Mouse (Mus musculus) CH12.LX (cell line): ENCODE measurements around the gene Itpr1. TPM values are rescaled to one million over a fixed set of nuclear protein-coding genes. Genes with fewer than 3 reads are reported as not detected.

Source experiments
- DNase-seq: peaks from one replicate; pipeline ENCODE4 v3.0.0-alpha.2; 2013; ENCODE audit errors: extremely low read depth
- H3K27ac ChIP-seq: 2 replicates; pipeline ENCODE4 v1.5.1; 2012; ENCODE audit warnings: low read depth, mild to moderate bottlenecking, control low read depth, moderate library complexity; ENCODE audit not compliant: insufficient read depth
- H3K27me3 ChIP-seq: replicated peaks from 2 replicates; pipeline ENCODE3; 2012; ENCODE audit warnings: inconsistent platforms
- H3K36me3 ChIP-seq, 2 experiments: replicated peaks in 1 of 2; 2 replicates each; pipeline versions ENCODE3 to v1.6.1; 2012; ENCODE audit warnings: inconsistent platforms in 1 of 2, low read length in 1 of 2, mild to moderate bottlenecking in 1 of 2, mixed read lengths in 1 of 2, moderate library complexity in 1 of 2; ENCODE audit not compliant: control insufficient read depth in 1 of 2, insufficient read depth in 1 of 2
- H3K4me1 ChIP-seq, 2 experiments: 2 replicates each; pipeline ENCODE4 v1.6.1; 2012; ENCODE audit warnings: inconsistent platforms in 1 of 2, moderate library complexity in 1 of 2; ENCODE audit not compliant: insufficient read depth in 2 of 2, control insufficient read depth in 1 of 2
- H3K4me2 ChIP-seq: 2 replicates; pipeline ENCODE4 v1.6.1; 2012; ENCODE audit warnings: low read depth, mild to moderate bottlenecking, control low read depth; ENCODE audit not compliant: poor library complexity, insufficient read depth, severe bottlenecking
- H3K4me3 ChIP-seq, 3 experiments: fragments of 150-350 bp in 1 of 3; sonication (generic) in 1 of 3; replicated peaks in 1 of 3; 2 replicates each; pipeline versions ENCODE3 to v1.5.1; 2011 to 2012; ENCODE audit warnings: low read depth in 2 of 3, low read length in 2 of 3, mild to moderate bottlenecking in 2 of 3, moderate library complexity in 2 of 3, control low read depth in 1 of 3, improper control_type of control experiment in 1 of 3, inconsistent platforms in 1 of 3, mixed read lengths in 1 of 3; ENCODE audit not compliant: poor library complexity in 1 of 3
- H3K79me2 ChIP-seq: replicated peaks from 2 replicates; pipeline ENCODE4 v1.6.1; 2012; ENCODE audit warnings: mild to moderate bottlenecking, moderate library complexity; ENCODE audit not compliant: control insufficient read depth, poor library complexity, insufficient read depth, severe bottlenecking; ENCODE audit errors: extremely low read depth
- H3K9ac ChIP-seq: 2 replicates; pipeline ENCODE4 v1.6.1; 2012; ENCODE audit warnings: low read depth, mild to moderate bottlenecking, control low read depth, moderate library complexity; ENCODE audit not compliant: insufficient read depth
- H3K9me3 ChIP-seq: replicated peaks from 2 replicates; pipeline ENCODE3; 2012; ENCODE audit warnings: low read length, inconsistent platforms, mixed read lengths
- CHD2 ChIP-seq: IDR thresholded peaks from 2 replicates; pipeline ENCODE4 v1.6.1; 2011; ENCODE audit warnings: low read length, improper control_type of control experiment
- E2F4 ChIP-seq: IDR thresholded peaks from 2 replicates; pipeline ENCODE4 v1.6.1; 2011; ENCODE audit warnings: low read depth, low read length, improper control_type of control experiment; ENCODE audit not compliant: insufficient replicate concordance
- EP300 ChIP-seq: IDR thresholded peaks from 2 replicates; pipeline ENCODE4 v1.6.1; 2011; ENCODE audit warnings: low read length, improper control_type of control experiment
- ETS1 ChIP-seq: conservative IDR thresholded peaks from 2 replicates; pipeline ENCODE4 v1.6.1; 2012; ENCODE audit warnings: low read depth, mild to moderate bottlenecking, inconsistent platforms, low read length, improper control_type of control experiment, moderate library complexity
- GABPA ChIP-seq: IDR thresholded peaks from 2 replicates; pipeline ENCODE4 v1.6.1; 2012; ENCODE audit warnings: low read depth, low read length, improper control_type of control experiment, inconsistent platforms; ENCODE audit not compliant: insufficient replicate concordance
- HCFC1 ChIP-seq: IDR thresholded peaks from 2 replicates; pipeline ENCODE4 v1.6.1; 2012; ENCODE audit warnings: low read depth, mild to moderate bottlenecking, inconsistent platforms, low read length, improper control_type of control experiment
- JUN ChIP-seq: IDR thresholded peaks from 2 replicates; pipeline ENCODE4 v1.6.1; 2011; ENCODE audit warnings: low read depth, mild to moderate bottlenecking, low read length, improper control_type of control experiment, moderate library complexity; ENCODE audit not compliant: insufficient read depth
- KAT2A ChIP-seq: IDR thresholded peaks from 2 replicates; pipeline ENCODE4 v1.6.1; 2012; ENCODE audit warnings: low read length, improper control_type of control experiment, inconsistent platforms; ENCODE audit not compliant: insufficient replicate concordance
- MEF2A ChIP-seq: IDR thresholded peaks from 2 replicates; pipeline ENCODE4 v1.6.1; 2014; ENCODE audit warnings: low read depth, mild to moderate bottlenecking, inconsistent platforms, low read length, improper control_type of control experiment, borderline replicate concordance
- MXI1 ChIP-seq: IDR thresholded peaks from 2 replicates; pipeline ENCODE4 v1.6.1; 2011; ENCODE audit warnings: mild to moderate bottlenecking, low read depth, low read length, improper control_type of control experiment
- PAX5 ChIP-seq: IDR thresholded peaks from 2 replicates; pipeline ENCODE4 v1.6.1; 2012; ENCODE audit warnings: low read length, inconsistent platforms, mixed read lengths
- POLR2A ChIP-seq: IDR thresholded peaks from 2 replicates; pipeline ENCODE4 v1.6.1; 2011; ENCODE audit warnings: low read depth, mild to moderate bottlenecking, improper control_type of control experiment, low read length
- POLR2AphosphoS2 ChIP-seq: IDR thresholded peaks from 2 replicates; pipeline ENCODE4 v1.6.1; 2011; ENCODE audit warnings: low read depth, low read length, improper control_type of control experiment
- RCOR1 ChIP-seq: conservative IDR thresholded peaks from 2 replicates; pipeline ENCODE4 v1.6.1; 2012; ENCODE audit warnings: low read depth, mild to moderate bottlenecking, inconsistent platforms, low read length, improper control_type of control experiment
- SIN3A ChIP-seq: IDR thresholded peaks from 2 replicates; pipeline ENCODE4 v1.6.1; 2012; ENCODE audit warnings: low read length, improper control_type of control experiment, inconsistent platforms
- SMC3 ChIP-seq: IDR thresholded peaks from 2 replicates; pipeline ENCODE4 v1.6.1; 2011; ENCODE audit warnings: low read depth, low read length, improper control_type of control experiment
- TBP ChIP-seq: conservative IDR thresholded peaks from 2 replicates; pipeline ENCODE4 v1.6.1; 2011; ENCODE audit warnings: low read depth, low read length, improper control_type of control experiment
- TCF12 ChIP-seq: IDR thresholded peaks from 2 replicates; pipeline ENCODE4 v1.6.1; 2014; ENCODE audit warnings: low read depth, mild to moderate bottlenecking, inconsistent platforms, low read length, improper control_type of control experiment
- UBTF ChIP-seq: IDR thresholded peaks from 2 replicates; pipeline ENCODE4 v1.6.1; 2012; ENCODE audit warnings: low read depth, mild to moderate bottlenecking, inconsistent platforms, low read length, improper control_type of control experiment, moderate library complexity
- USF1 ChIP-seq: IDR thresholded peaks from 2 replicates; pipeline ENCODE4 v1.6.1; 2014; ENCODE audit warnings: low read depth, mild to moderate bottlenecking, inconsistent platforms, low read length, improper control_type of control experiment
- ZKSCAN1 ChIP-seq: IDR thresholded peaks from 2 replicates; pipeline ENCODE4 v1.6.1; 2012; ENCODE audit warnings: low read depth, inconsistent platforms, low read length, improper control_type of control experiment, borderline replicate concordance
- ZMIZ1 ChIP-seq: IDR thresholded peaks from 2 replicates; pipeline ENCODE4 v1.6.1; 2012; ENCODE audit warnings: low read depth, mild to moderate bottlenecking, inconsistent platforms, low read length, improper control_type of control experiment
- ZNF384 ChIP-seq: IDR thresholded peaks from 2 replicates; pipeline ENCODE4 v1.6.1; 2012; ENCODE audit warnings: low read depth, low read length, improper control_type of control experiment, inconsistent platforms
- dilution Hi-C: fragments of 300-500 bp; cut with MboI; formaldehyde crosslinking; loops from 2 replicates; pipeline ENCODE4 v1.14.3; 2020; ENCODE audit warnings: low sequenced_read_pairs; ENCODE audit not compliant: extremely low pct_unique_long_range_greater_than_20kb, extremely low pct_ligation_motif_present
- in situ Hi-C: fragments of 300-500 bp; cut with MboI; formaldehyde crosslinking; loops from 3 replicates; pipeline ENCODE4 v1.14.3; 2019; ENCODE audit warnings: low sequenced_read_pairs, low pct_ligation_motif_present, low pct_unique_long_range_greater_than_20kb, mixed read lengths
- polyA plus RNA-seq: library from polyadenylated mRNA; unstranded; fragments of >175 nt; gene quantifications from 2 replicates; pipeline ENCODE4 v1.2.1, GENCODE M21; 2012; ENCODE audit warnings: low read depth; ENCODE audit not compliant: insufficient read length
- total RNA-seq, 2 experiments: library from RNA; depleted of rRNA; stranded (reverse); fragments of 300-350 nt in 1 of 2; fragments of >200 nt in 1 of 2; gene quantifications; 2 replicates each; pipeline ENCODE4 v1.2.3; 2012 to 2014

Itpr1 gene
- total and polyA plus RNA-seq, 3 experiments: 42.8 to 73.1 (median 53.4) TPM

- Histone ChIP-seq H3K4me1 (peaks cover 22 to 66% of the 10 kb centered on the region in 2 experiments), H3K36me3 (peaks cover 0 to 29% of the 10 kb centered on the region in 2 experiments), H3K9ac (no peak overlapping the region), H3K27ac (no peak overlapping the region), H3K4me2 (no peak overlapping the region), H3K9me3 (no peaks in the 10 kb centered on the region), H3K27me3 (no peaks in the 10 kb centered on the region), H3K4me3 (no peak overlapping the region), H3K79me2 (peaks cover 7% of the 10 kb centered on the region)
- DNase-seq: no peak
- TF ChIP-seq TBP (no peak), USF1 (no peak), JUN (no peak), POLR2A (no peak), POLR2AphosphoS2 (no peak), RCOR1 (no peak), ZKSCAN1 (no peak)
- in situ Hi-C loops: no loop called here
- dilution Hi-C loops: no loop called here
These were observed 104.1 kb downstream of the Itpr1 start for GRCm38 (mm10) chr6:108316951-108317350.

GRCm38 (mm10) chr6:108321653-108322052 is 108.8 kb downstream of the Itpr1 start:
- no peak for DNase-seq
- peaks cover 17% of the 10 kb centered on the region for H3K79me2 ChIP-seq
- no peak overlapping the region for H3K4me3 ChIP-seq
- peaks cover 0 to 27% of the 10 kb centered on the region in 2 experiments for H3K36me3 ChIP-seq
- TF ChIP-seq USF1 (no peak), KAT2A (no peak), HCFC1 (no peak), MXI1 (no peak), ZNF384 (no peak), POLR2AphosphoS2 (no peak), SMC3 (no peak), PAX5 (no peak), MEF2A (no peak), CHD2 (no peak), UBTF (no peak), GABPA (no peak), ZMIZ1 (no peak), E2F4 (no peak), TCF12 (no peak), SIN3A (no peak), ETS1 (no peak), EP300 (no peak)
- in situ Hi-C loops (loop anchor here (10.0 kb wide), 1 partner anchor 97 kb away; no protein-coding TSS in a partner anchor), dilution Hi-C loops (no loop called here)
- no peak overlapping the region for H3K27ac ChIP-seq
- no peak overlapping the region for H3K4me2 ChIP-seq
- peaks cover 14 to 64% of the 10 kb centered on the region in 2 experiments for H3K4me1 ChIP-seq
- no peak overlapping the region for H3K9ac ChIP-seq
- H3K27me3 ChIP-seq: no peaks in the 10 kb centered on the region
- no peaks in the 10 kb centered on the region for H3K9me3 ChIP-seq
